Mouse (Mus musculus): ENCODE measurements at regions not wholly inside any gene's neighbourhood (a gene's known extent, or its start where the extent isn't known, plus 50 kb on each side); places are given as distances from the start of the nearest gene placed in this dataset.

GRCm38 (mm10) chr8:80249762-80250161, 192.0 kb upstream of the Hhip start:
- WGBS = 72% methylated on average over 2 of the region's 2 CpGs

GRCm38 (mm10) chr8:80239879-80240278, 182.1 kb upstream of the Hhip start:
- ATAC-seq (ENCODE audit: low FRiP score) (no peak), DNase-seq (ENCODE audit: low spot score) (no peak)
- H3K9me3 ChIP-seq (ENCODE audit: control insufficient read depth, low read length) = no peaks in the 10 kb centered on the region
- no peak overlapping the region for H3K4me3 ChIP-seq (ENCODE audit: low read depth, low read length)
- no peak overlapping the region for H3K9ac ChIP-seq (ENCODE audit: low read depth, low read length)
- no peaks in the 10 kb centered on the region for H3K27me3 ChIP-seq (ENCODE audit: control insufficient read depth, insufficient read depth, low read length)
- H3K27ac ChIP-seq (ENCODE audit: low read depth, low read length) = no peak overlapping the region
- WGBS = 90% methylated on average over 4 of the region's 4 CpGs
- no peaks in the 10 kb centered on the region for H3K4me1 ChIP-seq (replicated peaks; ENCODE audit: control insufficient read depth, insufficient read depth, low read length)
- no peak overlapping the region for H3K4me2 ChIP-seq (replicated peaks; ENCODE audit: low read depth, low read length)
- H3K36me3 ChIP-seq (ENCODE audit: control insufficient read depth, insufficient read depth, low read length) = no peaks in the 10 kb centered on the region

More at GRCm38 (mm10) chr8:80249762-80250161, 192.0 kb upstream of the Hhip start:
- Histone ChIP-seq H3K9me3 (ENCODE audit: control insufficient read depth, low read length) (no peaks in the 10 kb centered on the region), H3K9ac (ENCODE audit: low read depth, low read length) (no peak overlapping the region), H3K4me3 (ENCODE audit: low read depth, low read length) (no peak overlapping the region), H3K36me3 (ENCODE audit: control insufficient read depth, insufficient read depth, low read length) (no peaks in the 10 kb centered on the region), H3K4me1 (replicated peaks; ENCODE audit: control insufficient read depth, insufficient read depth, low read length) (no peaks in the 10 kb centered on the region), H3K27me3 (ENCODE audit: control insufficient read depth, insufficient read depth, low read length) (no peaks in the 10 kb centered on the region), H3K4me2 (replicated peaks; ENCODE audit: low read depth, low read length) (no peak overlapping the region), H3K27ac (ENCODE audit: low read depth, low read length) (no peak overlapping the region)
- ATAC-seq (ENCODE audit: low FRiP score) (no peak), DNase-seq (ENCODE audit: low spot score) (no peak)

GRCm38 (mm10) chr8:80210361-80210760, 152.6 kb upstream of the Hhip start:
- Histone ChIP-seq H3K27me3 (ENCODE audit: control insufficient read depth, insufficient read depth, low read length) (no peaks in the 10 kb centered on the region), H3K9ac (ENCODE audit: low read depth, low read length) (no peak overlapping the region), H3K36me3 (ENCODE audit: control insufficient read depth, insufficient read depth, low read length) (no peaks in the 10 kb centered on the region), H3K9me3 (ENCODE audit: control insufficient read depth, low read length) (no peaks in the 10 kb centered on the region), H3K27ac (ENCODE audit: low read depth, low read length) (no peak overlapping the region), H3K4me3 (ENCODE audit: low read depth, low read length) (no peak overlapping the region), H3K4me2 (replicated peaks; ENCODE audit: low read depth, low read length) (no peak overlapping the region), H3K4me1 (replicated peaks; ENCODE audit: control insufficient read depth, insufficient read depth, low read length) (no peaks in the 10 kb centered on the region)
- 82% methylated on average over 1 of the region's 1 CpGs for WGBS
- ATAC-seq (ENCODE audit: low FRiP score) (no peak), DNase-seq (ENCODE audit: low spot score) (no peak)

- peak; percentile 21 for DNase-seq (ENCODE audit: low spot score)
- WGBS = 50% methylated on average over 15 of the region's 15 CpGs
- Histone ChIP-seq H3K9ac (ENCODE audit: low read depth, low read length) (no peak overlapping the region), H3K27me3 (ENCODE audit: control insufficient read depth, insufficient read depth, low read length) (no peaks in the 10 kb centered on the region), H3K4me3 (ENCODE audit: low read depth, low read length) (no peak overlapping the region), H3K4me1 (replicated peaks; ENCODE audit: control insufficient read depth, insufficient read depth, low read length) (no peaks in the 10 kb centered on the region), H3K36me3 (ENCODE audit: control insufficient read depth, insufficient read depth, low read length) (no peaks in the 10 kb centered on the region), H3K9me3 (ENCODE audit: control insufficient read depth, low read length) (no peaks in the 10 kb centered on the region), H3K4me2 (replicated peaks; ENCODE audit: low read depth, low read length) (no peak overlapping the region), H3K27ac (ENCODE audit: low read depth, low read length) (no peak overlapping the region)
- ATAC-seq (ENCODE audit: low FRiP score) = peak; percentile 34
These were observed 147.2 kb upstream of the Hhip start for GRCm38 (mm10) chr8:80204678-80205654.

- H3K27ac ChIP-seq (ENCODE audit: low read depth, low read length) = no peak overlapping the region
- 31% methylated on average over 4 of the region's 4 CpGs for WGBS
- no peak overlapping the region for H3K4me3 ChIP-seq (ENCODE audit: low read depth, low read length)
- ATAC-seq (ENCODE audit: low FRiP score) (peak; percentile 74), DNase-seq (ENCODE audit: low spot score) (no peak)
- H3K36me3 ChIP-seq (ENCODE audit: control insufficient read depth, insufficient read depth, low read length) = no peaks in the 10 kb centered on the region
- H3K9ac ChIP-seq (ENCODE audit: low read depth, low read length) = no peak overlapping the region
- H3K4me1 ChIP-seq (replicated peaks; ENCODE audit: control insufficient read depth, insufficient read depth, low read length) = no peaks in the 10 kb centered on the region
- H3K4me2 ChIP-seq (replicated peaks; ENCODE audit: low read depth, low read length) = no peak overlapping the region
- H3K9me3 ChIP-seq (ENCODE audit: control insufficient read depth, low read length) = no peaks in the 10 kb centered on the region
- no peaks in the 10 kb centered on the region for H3K27me3 ChIP-seq (ENCODE audit: control insufficient read depth, insufficient read depth, low read length)
These were observed 146.2 kb upstream of the Hhip start for GRCm38 (mm10) chr8:80203769-80204677.

- H3K4me1 ChIP-seq (replicated peaks; ENCODE audit: control insufficient read depth, insufficient read depth, low read length) = no peaks in the 10 kb centered on the region
- ATAC-seq (ENCODE audit: low FRiP score) (no peak), DNase-seq (ENCODE audit: low spot score) (no peak)
- no peaks in the 10 kb centered on the region for H3K36me3 ChIP-seq (ENCODE audit: control insufficient read depth, insufficient read depth, low read length)
- no peak overlapping the region for H3K4me3 ChIP-seq (ENCODE audit: low read depth, low read length)
- H3K9ac ChIP-seq (ENCODE audit: low read depth, low read length) = no peak overlapping the region
- H3K4me2 ChIP-seq (replicated peaks; ENCODE audit: low read depth, low read length) = no peak overlapping the region
- no peak overlapping the region for H3K27ac ChIP-seq (ENCODE audit: low read depth, low read length)
- no peaks in the 10 kb centered on the region for H3K9me3 ChIP-seq (ENCODE audit: control insufficient read depth, low read length)
- whole genome bisulfite sequencing = 87% methylated on average over 4 of the region's 4 CpGs
- H3K27me3 ChIP-seq (ENCODE audit: control insufficient read depth, insufficient read depth, low read length) = no peaks in the 10 kb centered on the region
These were observed 139.9 kb upstream of the Hhip start for GRCm38 (mm10) chr8:80197680-80198079.

- no peak for DNase-seq (ENCODE audit: low spot score)
- Histone ChIP-seq H3K9ac (ENCODE audit: low read depth, low read length) (no peak overlapping the region), H3K9me3 (ENCODE audit: control insufficient read depth, low read length) (no peaks in the 10 kb centered on the region), H3K4me3 (ENCODE audit: low read depth, low read length) (no peak overlapping the region), H3K27ac (ENCODE audit: low read depth, low read length) (no peak overlapping the region), H3K36me3 (ENCODE audit: control insufficient read depth, insufficient read depth, low read length) (no peaks in the 10 kb centered on the region), H3K4me1 (replicated peaks; ENCODE audit: control insufficient read depth, insufficient read depth, low read length) (no peaks in the 10 kb centered on the region), H3K27me3 (ENCODE audit: control insufficient read depth, insufficient read depth, low read length) (no peaks in the 10 kb centered on the region), H3K4me2 (replicated peaks; ENCODE audit: low read depth, low read length) (no peak overlapping the region)
- ATAC-seq (ENCODE audit: low FRiP score) = no peak
- 90% methylated on average over 4 of the region's 4 CpGs for WGBS
These were observed 132.7 kb upstream of the Hhip start for GRCm38 (mm10) chr8:80190510-80190908.

- H3K9me3 ChIP-seq (ENCODE audit: control insufficient read depth, low read length) = no peaks in the 10 kb centered on the region
- DNase-seq (ENCODE audit: low spot score) = no peak
- no peaks in the 10 kb centered on the region for H3K4me1 ChIP-seq (replicated peaks; ENCODE audit: control insufficient read depth, insufficient read depth, low read length)
- no peak for ATAC-seq (ENCODE audit: low FRiP score)
- WGBS = 86% methylated on average over 10 of the region's 10 CpGs
- H3K36me3 ChIP-seq (ENCODE audit: control insufficient read depth, insufficient read depth, low read length) = no peaks in the 10 kb centered on the region
- H3K4me2 ChIP-seq (replicated peaks; ENCODE audit: low read depth, low read length) = no peak overlapping the region
- H3K27me3 ChIP-seq (ENCODE audit: control insufficient read depth, insufficient read depth, low read length) = no peaks in the 10 kb centered on the region
- H3K4me3 ChIP-seq (ENCODE audit: low read depth, low read length) = no peak overlapping the region
- no peak overlapping the region for H3K9ac ChIP-seq (ENCODE audit: low read depth, low read length)
- H3K27ac ChIP-seq (ENCODE audit: low read depth, low read length) = no peak overlapping the region
These were observed 132.1 kb upstream of the Hhip start for GRCm38 (mm10) chr8:80189797-80190509.
